Mouse (Mus musculus) cortical plate, adult 2 months (tissue): ENCODE data around the gene Ctnnd2. TPM values are rescaled to one million over a fixed set of nuclear protein-coding genes. Genes with fewer than 3 reads are reported as not detected.

Experiments used
- H3K27ac ChIP-seq: fragments of 200-500 bp; 2 replicates; pipeline ENCODE4 v1.5.1; 2012; ENCODE audit warnings: low read length, control low read depth, inconsistent platforms; ENCODE audit not compliant: insufficient read depth
- H3K4me1 ChIP-seq: fragments of 200-500 bp; 2 replicates; pipeline ENCODE4 v1.6.1; 2011; ENCODE audit warnings: low read length; ENCODE audit not compliant: control insufficient read depth, insufficient read depth
- H3K4me3 ChIP-seq: fragments of 200-500 bp; 2 replicates; pipeline ENCODE4 v1.5.1; 2011; ENCODE audit warnings: mild to moderate bottlenecking, low read length, control low read depth; ENCODE audit not compliant: insufficient read depth
- CTCF ChIP-seq: fragments of 200-500 bp; IDR thresholded peaks from 2 replicates; pipeline ENCODE4 v1.5.1; 2011; ENCODE audit warnings: mild to moderate bottlenecking, control low read depth, low read length; ENCODE audit not compliant: insufficient read depth; ENCODE audit errors: extremely low read depth
- POLR2A ChIP-seq: fragments of 200-500 bp; IDR thresholded peaks from 2 replicates; pipeline ENCODE4 v1.6.1; 2011; ENCODE audit warnings: mild to moderate bottlenecking, low read length, control low read depth; ENCODE audit not compliant: insufficient read depth; ENCODE audit errors: extremely low read depth
- polyA plus RNA-seq: library from polyadenylated mRNA; depleted of rRNA; stranded (reverse); fragments of >200 nt; gene quantifications from 2 replicates; pipeline ENCODE4 v1.2.3, GENCODE M21; 2012

Ctnnd2 gene
- polyA plus RNA-seq, 1 experiment: 133 TPM

DNA sequence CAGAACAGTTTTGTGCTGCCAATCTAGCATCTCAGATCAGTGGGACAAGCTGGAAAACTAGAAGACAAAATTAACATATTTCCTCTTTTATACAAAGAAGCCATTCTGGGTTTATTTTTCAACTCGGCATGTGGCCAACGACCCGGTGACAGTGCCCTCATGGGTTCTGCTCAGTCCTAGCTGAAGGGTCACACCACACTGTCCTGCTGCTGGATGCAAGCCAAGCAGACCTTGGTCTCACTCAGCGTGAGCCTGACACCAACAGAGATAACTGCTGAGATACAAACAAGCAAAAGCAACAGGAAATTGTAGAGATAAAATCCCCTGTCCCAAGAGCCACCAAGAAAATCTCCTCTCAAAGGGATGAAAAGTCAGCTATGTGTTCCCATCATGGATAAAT lies 719.6 kb downstream of the Ctnnd2 start:
- TF ChIP-seq CTCF: no peak
- TF ChIP-seq POLR2A: no peak
- Histone ChIP-seq H3K27ac (no peak overlapping the region), H3K4me1 (peaks cover 7% of the 10 kb centered on the region; the same call in 1 of the 2 replicates), H3K4me3 (no peak overlapping the region)

DNA sequence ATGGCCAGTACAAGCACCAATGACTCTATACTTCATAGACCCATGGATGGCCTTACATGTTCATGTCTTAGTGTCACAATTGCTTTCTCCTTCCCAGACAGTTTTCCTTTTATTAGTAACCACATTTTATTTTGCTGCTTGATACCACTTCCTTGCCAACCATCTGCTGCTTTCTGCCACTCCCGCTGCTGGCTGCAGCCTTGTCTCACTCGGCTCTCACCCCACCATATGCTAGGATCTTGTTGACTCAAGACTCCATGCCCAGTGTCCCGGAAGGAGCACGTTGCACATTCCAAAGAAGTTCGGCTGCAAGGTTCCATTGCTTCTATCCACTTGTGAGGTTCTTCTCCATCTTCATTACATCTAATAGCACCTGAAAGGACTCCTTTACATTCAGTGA lies 722.7 kb downstream of the Ctnnd2 start:
- no peak for TF ChIP-seq CTCF
- no peak for TF ChIP-seq POLR2A
- Histone ChIP-seq H3K4me1 (peaks cover 7% of the 10 kb centered on the region), H3K4me3 (no peak overlapping the region), H3K27ac (no peak overlapping the region)

DNA sequence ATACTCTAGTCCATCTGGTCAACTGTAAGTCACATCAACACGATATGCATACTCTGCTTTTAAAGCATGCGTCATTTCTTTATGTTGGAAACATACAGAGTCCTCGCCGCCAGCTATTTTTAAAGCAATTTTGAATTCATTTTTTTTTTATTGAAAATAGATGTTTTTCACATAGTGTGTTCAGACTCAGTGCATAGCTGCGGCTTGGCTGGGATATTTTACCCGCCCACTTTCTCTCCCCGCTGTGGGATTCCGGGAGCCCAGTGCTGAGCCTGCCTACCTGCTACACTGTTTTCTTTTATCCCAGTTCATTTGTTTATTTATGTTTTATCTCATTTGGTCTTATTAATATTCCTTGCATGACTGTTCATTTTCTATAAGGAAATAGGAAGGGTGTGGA lies 724.9 kb downstream of the Ctnnd2 start:
- H3K4me3 ChIP-seq: no peak overlapping the region
- H3K27ac ChIP-seq: no peak overlapping the region
- TF ChIP-seq CTCF (no peak), POLR2A (no peak)
- peaks cover 7% of the 10 kb centered on the region for H3K4me1 ChIP-seq

DNA sequence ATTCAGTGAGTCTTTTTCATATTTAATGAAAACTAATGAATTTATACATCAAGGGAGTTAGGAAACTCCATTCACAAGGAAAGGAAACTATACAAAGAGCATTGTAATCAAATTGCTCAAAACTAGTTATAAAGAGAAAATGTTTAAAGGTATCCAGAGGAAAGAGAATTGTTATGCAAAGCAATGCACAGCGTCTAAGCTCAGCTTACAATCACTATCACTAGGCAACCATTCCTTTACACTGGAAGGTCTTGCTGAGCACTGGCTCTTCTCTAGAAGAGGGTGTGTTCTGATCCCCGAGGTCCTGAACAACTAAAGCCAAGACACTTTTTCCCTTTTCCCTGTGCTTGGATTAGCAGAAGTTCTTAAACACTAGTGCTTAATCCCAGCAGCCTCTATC lies 735.6 kb downstream of the Ctnnd2 start:
- TF ChIP-seq CTCF (no peak), POLR2A (no peak)
- no peak overlapping the region for H3K4me3 ChIP-seq
- no peaks in the 10 kb centered on the region for H3K4me1 ChIP-seq
- no peak overlapping the region for H3K27ac ChIP-seq

DNA sequence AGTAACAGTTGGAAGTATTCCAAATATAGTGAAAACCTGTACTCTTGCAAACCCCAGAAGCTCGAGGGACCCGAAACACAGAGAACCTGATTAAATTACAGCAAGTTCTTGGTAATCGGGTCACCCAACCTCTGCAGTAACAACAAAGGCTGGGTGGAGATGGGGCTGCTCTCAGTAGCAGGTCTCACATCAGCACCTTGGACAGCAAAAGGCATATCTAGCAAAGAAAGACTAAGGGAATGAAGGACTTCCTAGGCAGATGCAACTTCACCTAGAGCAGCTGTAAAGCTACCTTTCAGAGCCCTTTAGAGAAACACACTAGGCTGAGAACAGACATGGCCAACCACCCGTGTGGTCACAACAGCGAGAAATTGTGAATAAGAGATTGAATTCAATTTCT lies 741.0 kb downstream of the Ctnnd2 start:
- Histone ChIP-seq H3K4me1 (no peaks in the 10 kb centered on the region), H3K4me3 (no peak overlapping the region), H3K27ac (no peak overlapping the region)
- TF ChIP-seq CTCF: no peak
- no peak for TF ChIP-seq POLR2A

DNA sequence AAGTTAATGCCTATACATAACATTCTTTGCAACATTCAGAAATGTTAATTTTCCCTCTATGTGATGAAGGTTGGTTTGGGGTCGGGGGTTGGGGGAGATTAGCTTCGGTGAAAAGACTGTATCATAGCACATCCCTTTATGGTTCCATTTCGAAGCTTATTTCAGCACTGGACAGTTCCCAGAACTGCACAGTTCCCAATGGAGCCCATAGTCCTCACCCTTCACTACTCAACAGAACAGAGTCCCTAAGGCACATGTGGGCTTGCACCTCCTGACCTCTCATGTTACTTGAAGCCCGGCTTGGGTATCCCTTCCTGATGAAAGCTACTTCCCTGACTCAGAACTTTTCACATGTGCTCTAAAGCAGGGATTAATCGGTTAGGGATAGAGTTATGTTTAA lies 753.4 kb downstream of the Ctnnd2 start:
- Histone ChIP-seq H3K27ac (no peak overlapping the region), H3K4me3 (no peak overlapping the region), H3K4me1 (no peaks in the 10 kb centered on the region)
- no peak for TF ChIP-seq CTCF
- TF ChIP-seq POLR2A: no peak

DNA sequence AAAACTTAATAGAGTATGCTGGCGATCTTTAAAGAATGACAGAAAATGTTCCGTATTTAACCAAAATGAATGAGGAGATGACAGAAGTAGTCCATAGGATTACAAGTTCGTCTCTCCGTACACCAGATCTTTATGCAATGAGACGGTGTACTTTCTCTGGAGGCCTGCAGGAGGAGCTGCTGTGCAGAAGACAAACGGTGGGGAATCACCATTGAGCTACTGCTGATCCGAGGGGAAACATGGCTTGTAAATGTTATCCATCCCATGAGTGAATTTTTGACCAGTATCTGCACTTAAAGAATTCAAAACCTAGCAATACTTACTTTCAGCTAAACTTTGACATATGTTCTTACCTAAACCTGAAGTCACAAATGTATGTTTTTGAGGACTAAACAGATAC lies 755.2 kb downstream of the Ctnnd2 start:
- TF ChIP-seq CTCF: peak; percentile 64
- TF ChIP-seq POLR2A: no peak
- no peak overlapping the region for H3K27ac ChIP-seq
- no peaks in the 10 kb centered on the region for H3K4me1 ChIP-seq
- H3K4me3 ChIP-seq: no peak overlapping the region

DNA sequence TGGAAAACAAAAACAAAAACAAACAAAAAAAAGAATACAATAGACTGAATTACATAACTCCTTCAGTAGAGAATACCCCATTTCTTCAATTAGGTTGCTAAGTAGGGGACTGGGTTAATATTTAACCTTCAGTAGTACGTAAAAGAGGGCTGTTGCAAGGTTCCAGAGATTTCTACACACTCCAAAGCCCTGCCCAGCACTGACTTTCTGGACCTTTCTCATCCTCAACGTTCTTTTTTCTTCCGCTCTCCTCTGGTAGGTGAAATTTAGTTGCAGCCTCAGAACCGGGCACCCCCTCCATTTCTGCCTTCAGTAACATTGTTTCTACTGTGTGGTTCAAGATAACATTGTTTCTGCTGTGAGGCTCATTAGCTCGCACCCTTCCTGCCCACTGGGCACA lies 759.5 kb downstream of the Ctnnd2 start:
- no peak overlapping the region for H3K4me3 ChIP-seq
- TF ChIP-seq CTCF (no peak), POLR2A (no peak)
- no peak overlapping the region for H3K27ac ChIP-seq
- no peaks in the 10 kb centered on the region for H3K4me1 ChIP-seq

DNA sequence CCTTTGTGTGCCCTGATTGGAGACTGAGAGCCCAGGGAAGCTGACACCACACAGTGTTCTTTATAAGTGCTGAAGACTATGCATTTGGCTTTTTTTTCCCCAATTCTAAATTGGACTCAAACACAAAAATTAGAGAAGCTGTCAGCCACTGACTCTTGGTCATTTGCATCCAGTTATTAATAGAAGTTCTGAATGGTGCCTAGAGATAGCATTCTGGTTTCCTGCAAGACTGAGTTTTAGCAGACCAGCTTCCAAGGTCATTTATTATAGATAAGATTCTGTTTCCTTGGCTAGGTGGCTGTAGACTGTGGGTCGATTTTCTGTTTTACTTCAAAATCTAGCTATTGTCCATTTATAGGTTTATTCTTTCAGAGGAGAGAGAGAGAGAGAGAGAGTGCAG lies 773.5 kb downstream of the Ctnnd2 start:
- 0 out of 2 replicates have a peak overlapping the region, but pooled peaks have one; percentile 3 for H3K27ac ChIP-seq
- no peak for TF ChIP-seq POLR2A
- TF ChIP-seq CTCF: no peak
- peaks cover 4% of the 10 kb centered on the region for H3K4me1 ChIP-seq
- H3K4me3 ChIP-seq: no peak overlapping the region

DNA sequence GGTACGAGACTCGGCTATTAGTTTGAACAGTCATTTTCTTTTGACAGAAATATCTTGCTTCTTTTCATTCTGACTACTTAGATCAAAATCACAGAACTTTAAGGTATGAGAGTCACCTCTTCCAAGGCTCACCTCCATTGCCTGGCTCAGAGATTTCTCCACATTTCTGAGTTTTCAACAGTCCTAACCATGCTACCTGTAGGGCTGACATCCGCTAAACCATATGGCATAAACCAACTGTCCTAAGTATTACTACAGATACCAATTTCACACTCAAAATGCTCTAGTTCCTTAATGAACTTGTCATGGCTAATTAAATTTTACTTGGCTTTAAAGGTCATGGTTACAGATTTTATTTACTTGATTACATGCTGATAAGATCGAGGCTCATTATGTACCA lies 786.1 kb downstream of the Ctnnd2 start:
- Histone ChIP-seq H3K27ac (no peak overlapping the region), H3K4me1 (no peaks in the 10 kb centered on the region), H3K4me3 (no peak overlapping the region)
- no peak for TF ChIP-seq POLR2A
